In the genomic region with DNA sequence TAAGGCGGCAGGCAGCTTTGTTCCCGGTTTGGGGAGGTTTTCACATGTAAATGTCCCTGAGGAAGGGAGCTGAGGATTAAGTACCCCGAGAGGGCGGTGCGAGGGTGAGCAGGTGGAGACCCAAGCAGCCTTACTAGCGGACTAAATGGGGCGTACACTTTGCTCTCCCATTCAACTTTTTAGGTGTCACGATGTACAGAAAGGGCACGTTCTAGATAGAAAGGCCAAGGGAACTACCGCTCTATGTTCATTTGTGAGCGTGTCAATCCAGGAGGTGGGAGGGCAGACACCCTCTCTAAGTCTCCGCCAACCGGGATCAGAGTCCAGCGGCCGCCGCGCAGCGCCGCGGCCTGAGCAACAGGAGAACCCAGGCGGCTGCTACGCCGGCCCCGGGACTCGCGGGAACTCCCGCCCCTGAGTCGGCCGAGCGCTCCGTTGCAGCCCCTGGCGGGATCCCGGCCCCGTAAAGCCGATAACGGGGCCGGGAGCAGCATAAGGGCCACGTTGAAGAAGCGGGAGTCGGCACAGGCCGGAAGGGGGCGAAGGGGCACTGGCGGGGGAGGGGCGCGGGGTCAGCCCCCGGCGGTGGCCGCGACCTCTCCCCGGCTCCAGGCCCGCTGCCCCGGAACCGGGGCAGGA, we compare ENCODE assay signal across 8 mouse cellular contexts. TPM values are rescaled to one million over a fixed set of nuclear protein-coding genes. Genes with fewer than 3 reads are reported as not detected.
DNase-seq lines count a peak whose midpoint lies in the region; ATAC-seq and TF ChIP-seq lines count a peak whose summit lies in the region.

No protein-coding gene starts in this region.

- no peak for ATAC-seq in limb, embryonic 11.5 days (ENCODE audit: insufficient number of reproducible peaks, low FRiP score, low TSS enrichment, low read depth)
- ATAC-seq in midbrain, embryonic 11.5 days (ENCODE audit: low FRiP score) = peak; percentile 12

- DNase-seq in layer of hippocampus, adult 11-12 months (ENCODE audit: low spot score) = peak; percentile 28
- no peak for DNase-seq in layer of hippocampus, adult 8-10 months (ENCODE audit: low spot score in 2 of 2)
- peak; percentile 67 to 73 for DNase-seq in adrenal gland, postnatal 36 days
- DNase-seq in heart, postnatal 4 days = peak; percentile 65
- DNase-seq in limb, embryonic 11.5 days (ENCODE audit: low spot score) = peak; percentile 69
- peak; percentile 96 for DNase-seq in midbrain, embryonic 11.5 days (ENCODE audit: low spot score, missing footprints)
- DNase-seq in splenic B cell, adult 2 months (ENCODE audit: low read depth, low spot score) = peak; percentile 31

- H3K36me3 ChIP-seq in limb, embryonic 11.5 days (ENCODE audit: control insufficient read depth, insufficient read depth, low read length) = no peaks in the 10 kb centered on the region
- H3K36me3 ChIP-seq in midbrain, embryonic 11.5 days (ENCODE audit: control insufficient read depth, insufficient read depth, low read length) = no peaks in the 10 kb centered on the region
- H3K36me3 ChIP-seq in splenic B cell, adult 2 months (ENCODE audit: control insufficient read depth, insufficient read depth, low read length, poor library complexity, severe bottlenecking) = no peaks in the 10 kb centered on the region

- no peak for TF ChIP-seq POLR2A in embryonic fibroblast, embryonic 13.5 days (IDR thresholded peaks at IDR 0.05; ENCODE audit: low read depth, low read length)

- under 1% methylated on average over 50 of the region's 53 CpGs for WGBS in limb, embryonic 11.5 days
- under 1% methylated on average over 43 of the region's 53 CpGs for WGBS in midbrain, embryonic 11.5 days

- H3K27ac ChIP-seq in embryonic fibroblast, embryonic 13.5 days (ENCODE audit: insufficient read depth, low read length) = peak overlapping the region; percentile 82
- H3K27ac ChIP-seq in limb, embryonic 11.5 days (replicated peaks; ENCODE audit: low read depth, low read length) = peak overlapping the region; percentile 89
- peak overlapping the region; percentile 95 for H3K27ac ChIP-seq in midbrain, embryonic 11.5 days (ENCODE audit: low read depth, low read length)

- peak overlapping the region; percentile 95 for H3K9ac ChIP-seq in limb, embryonic 11.5 days (ENCODE audit: low read length)
- peak overlapping the region; percentile 97 for H3K9ac ChIP-seq in midbrain, embryonic 11.5 days (ENCODE audit: low read length)

- H3K4me1 ChIP-seq in embryonic fibroblast, embryonic 13.5 days (ENCODE audit: control insufficient read depth, insufficient read depth, low read length) = peaks cover 10% of the 10 kb centered on the region
- peaks cover 17% of the 10 kb centered on the region for H3K4me1 ChIP-seq in limb, embryonic 11.5 days (ENCODE audit: control insufficient read depth, insufficient read depth, low read length)
- H3K4me1 ChIP-seq in midbrain, embryonic 11.5 days (ENCODE audit: control insufficient read depth, insufficient read depth, low read length) = peaks cover 19% of the 10 kb centered on the region

- H3K4me3 ChIP-seq in embryonic fibroblast, embryonic 13.5 days (ENCODE audit: insufficient read depth, low read length) = peak overlapping the region; percentile 91
- H3K4me3 ChIP-seq in limb, embryonic 11.5 days (ENCODE audit: low read depth, low read length) = peak overlapping the region; percentile 94
- peak overlapping the region; percentile 99 for H3K4me3 ChIP-seq in midbrain, embryonic 11.5 days (ENCODE audit: low read depth, low read length)

- no peak for TF ChIP-seq CTCF in embryonic fibroblast, embryonic 13.5 days (IDR thresholded peaks at IDR 0.05; ENCODE audit: borderline replicate concordance, insufficient read depth, low read length)

- H3K27me3 ChIP-seq in limb, embryonic 11.5 days (ENCODE audit: control insufficient read depth, insufficient read depth, low read length) = no peaks in the 10 kb centered on the region
- H3K27me3 ChIP-seq in midbrain, embryonic 11.5 days (ENCODE audit: control insufficient read depth, insufficient read depth, low read length) = no peaks in the 10 kb centered on the region
- no peaks in the 10 kb centered on the region for H3K27me3 ChIP-seq in splenic B cell, adult 2 months (ENCODE audit: control insufficient read depth, insufficient read depth, low read length, poor library complexity, severe bottlenecking)

- no peaks in the 10 kb centered on the region for H3K9me3 ChIP-seq in limb, embryonic 11.5 days (ENCODE audit: control insufficient read depth, low read length)
- H3K9me3 ChIP-seq in midbrain, embryonic 11.5 days (ENCODE audit: control insufficient read depth, low read length) = no peaks in the 10 kb centered on the region

- H3K4me2 ChIP-seq in limb, embryonic 11.5 days (ENCODE audit: low read depth, severe bottlenecking) = peak overlapping the region; percentile 90
- H3K4me2 ChIP-seq in midbrain, embryonic 11.5 days = peak overlapping the region; percentile 58

RNA-seq across cellular contexts. Expression of a gene that starts 0.9 kb away (rescaled TPM):
- 10 to 100 TPM; 52.4 to 66.5 (median 60.7) TPM for total RNA-seq in layer of hippocampus, adult 8-10 months (2022)
- 10 to 100 TPM; 38.3 to 46.0 TPM for total RNA-seq in adrenal gland, postnatal 36 days (2021)
- 28.6 and 37.4 TPM in 2 replicates for polyA plus RNA-seq in embryonic fibroblast, embryonic 13.5 days (2011; ENCODE audit: insufficient read length, low read depth, missing spikeins)
- 10 to 100 TPM; 31.1 to 36.3 TPM for total RNA-seq in heart, postnatal 4 days (2021)
- 35.2 and 42.0 TPM in 2 replicates for polyA plus RNA-seq in limb, embryonic 11.5 days (2014; fragmentation: Nextera tagmentation; extraction: Ambion mirVana)
- polyA plus RNA-seq in midbrain, embryonic 11.5 days (2014; fragmentation: Nextera tagmentation; extraction: Ambion mirVana) = 26.9 and 31.6 TPM in 2 replicates

Comparison
In these comparisons a context has a peak if more than half of its experiments do, and no peak if none do; other contexts are left out.
1. DNase-seq: peak in layer of hippocampus, adult 11-12 months (single experiment), adrenal gland, postnatal 36 days (2 of 2), heart, postnatal 4 days (single experiment), limb, embryonic 11.5 days (single experiment), midbrain, embryonic 11.5 days (single experiment) and splenic B cell, adult 2 months (single experiment); none in layer of hippocampus, adult 8-10 months (0 of 2).
2. Peak in every context shown above with its lines, with median percentiles within 50 percentile points of each other: H3K27ac ChIP-seq and H3K4me3 ChIP-seq.